Mouse (Mus musculus) MEL (cell line): ENCODE measurements around the gene Ifnar2.

Experiments
- BHLHE40 ChIP-seq: IDR thresholded peaks from 2 replicates; pipeline ENCODE4 v1.6.1; 2012; ENCODE audit warnings: low read depth, mild to moderate bottlenecking, inconsistent platforms, low read length, improper control_type of control experiment, borderline replicate concordance
- CTCF ChIP-seq, 3 experiments: IDR thresholded peaks in 2 of 3; conservative IDR thresholded peaks in 1 of 3; 2 replicates each; pipeline ENCODE4 v1.5.1; 2011 to 2012; ENCODE audit warnings: low read length in 3 of 3, low read depth in 2 of 3, mild to moderate bottlenecking in 2 of 3, improper control_type of control experiment in 1 of 3, inconsistent platforms in 1 of 3, mixed read lengths in 1 of 3, moderate library complexity in 1 of 3; ENCODE audit not compliant: control insufficient read depth in 1 of 3, insufficient read depth in 1 of 3, poor library complexity in 1 of 3, severe bottlenecking in 1 of 3
- EP300 ChIP-seq, 2 experiments: IDR thresholded peaks; 2 replicates each; pipeline ENCODE4 v1.6.1; 2011; ENCODE audit warnings: improper control_type of control experiment in 2 of 2, low read length in 2 of 2, low read depth in 1 of 2, mild to moderate bottlenecking in 1 of 2
- GABPA ChIP-seq: IDR thresholded peaks from 2 replicates; pipeline ENCODE4 v1.6.1; 2012; ENCODE audit warnings: low read depth, mild to moderate bottlenecking, inconsistent platforms, low read length, improper control_type of control experiment, moderate library complexity
- GATA1 ChIP-seq: IDR thresholded peaks from 2 replicates; pipeline ENCODE4 v1.6.1; 2011; ENCODE audit warnings: low read depth, low read length, improper control_type of control experiment
- HCFC1 ChIP-seq: IDR thresholded peaks from 2 replicates; pipeline ENCODE4 v1.6.1; 2012; ENCODE audit warnings: low read depth, mild to moderate bottlenecking, inconsistent platforms, low read length, improper control_type of control experiment, moderate library complexity
- KAT2A ChIP-seq: conservative IDR thresholded peaks from 2 replicates; pipeline ENCODE4 v1.6.1; 2012; ENCODE audit warnings: low read depth, low read length, improper control_type of control experiment, inconsistent platforms
- MAX ChIP-seq: IDR thresholded peaks from 2 replicates; pipeline ENCODE4 v1.6.1; 2011; ENCODE audit warnings: low read length, improper control_type of control experiment
- MXI1 ChIP-seq: IDR thresholded peaks from 2 replicates; pipeline ENCODE4 v1.6.1; 2011; ENCODE audit warnings: mild to moderate bottlenecking, low read depth, low read length, improper control_type of control experiment
- NELFE ChIP-seq: IDR thresholded peaks from 2 replicates; pipeline ENCODE4 v1.6.1; 2011; ENCODE audit warnings: low read depth, low read length, improper control_type of control experiment
- NRF1 ChIP-seq: IDR thresholded peaks from 2 replicates; pipeline ENCODE4 v1.6.1; 2014; ENCODE audit warnings: low read depth, mild to moderate bottlenecking, inconsistent platforms, low read length, improper control_type of control experiment, moderate library complexity; ENCODE audit not compliant: poor library complexity, insufficient read depth, severe bottlenecking
- POLR2A ChIP-seq, 2 experiments: IDR thresholded peaks; 2 replicates each; pipeline ENCODE4 v1.6.1; 2011 to 2012; ENCODE audit warnings: low read length in 2 of 2, mild to moderate bottlenecking in 2 of 2, control low read depth in 1 of 2, improper control_type of control experiment in 1 of 2, low read depth in 1 of 2, moderate library complexity in 1 of 2; ENCODE audit not compliant: control insufficient read depth in 1 of 2, insufficient read depth in 1 of 2, poor library complexity in 1 of 2
- POLR2AphosphoS2 ChIP-seq: IDR thresholded peaks from 2 replicates; pipeline ENCODE4 v1.6.1; 2011; ENCODE audit warnings: low read length, improper control_type of control experiment
- RAD21 ChIP-seq: IDR thresholded peaks from 2 replicates; pipeline ENCODE4 v1.6.1; 2011; ENCODE audit warnings: mild to moderate bottlenecking, low read depth, low read length, improper control_type of control experiment

DNA sequence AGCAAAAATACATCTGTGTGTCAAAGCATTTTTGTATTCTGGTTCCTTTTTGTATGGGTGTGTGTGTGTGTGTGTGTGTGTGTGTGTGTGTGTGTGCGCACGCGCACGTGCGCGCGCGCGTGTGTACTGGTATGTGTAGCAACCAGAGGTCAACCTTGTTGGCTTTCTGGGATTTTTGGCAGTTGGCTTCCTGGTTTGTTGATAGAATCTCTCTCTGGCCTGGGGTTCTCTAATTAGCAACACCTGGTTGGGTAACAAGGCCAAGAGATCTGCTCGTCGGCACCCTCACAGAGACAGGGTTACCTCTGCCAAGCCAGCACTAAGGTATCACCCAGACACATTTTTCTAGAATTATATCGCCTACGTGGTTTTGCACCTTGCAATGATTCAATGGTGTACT is 13.1 kb upstream of the Ifnar2 start:
- TF ChIP-seq EP300 (IDR thresholded peaks at IDR 0.05; ENCODE audit: low read depth in 1 of 2, low read length in 2 of 2) (no peak), GATA1 (no peak), HCFC1 (no peak), GABPA (no peak), CTCF (IDR thresholded peaks at IDR 0.05 in 2 of 3, conservative IDR thresholded peaks at IDR 0.05 in 1 of 3; ENCODE audit: control insufficient read depth in 1 of 3, insufficient read depth in 1 of 3, low read depth in 2 of 3, low read length in 3 of 3, poor library complexity in 1 of 3, severe bottlenecking in 1 of 3) (no peak), POLR2A (IDR thresholded peaks at IDR 0.05; ENCODE audit: control insufficient read depth in 1 of 2, insufficient read depth in 1 of 2, low read depth in 1 of 2, low read length in 2 of 2, poor library complexity in 1 of 2) (no peak), NRF1 (no peak), MXI1 (no peak), MAX (no peak), RAD21 (no peak), NELFE (no peak), POLR2AphosphoS2 (no peak), BHLHE40 (no peak), KAT2A (no peak)
